19 mouse cellular contexts compared by ENCODE assay signal in the genomic region with DNA sequence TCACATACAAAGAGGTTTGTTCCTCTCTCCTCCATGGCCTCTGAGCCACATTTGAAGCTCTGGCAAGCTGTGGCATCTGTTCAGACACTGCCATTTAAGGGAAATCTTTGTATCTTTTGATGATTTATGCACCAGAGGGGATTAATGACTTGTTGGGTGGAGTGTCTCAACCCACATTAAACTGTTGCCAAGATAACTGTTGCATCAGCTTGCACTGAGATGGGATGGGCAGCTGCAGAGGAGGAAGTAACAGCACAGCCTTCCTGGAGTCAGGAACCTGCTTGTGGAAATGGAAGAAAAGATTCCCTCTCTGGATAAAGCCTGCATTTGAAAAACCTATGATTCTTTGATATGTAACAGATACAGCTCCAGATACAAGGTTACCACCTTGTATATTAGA.
DNase-seq lines count a peak whose midpoint lies in the region; ATAC-seq lines count a peak whose summit lies in the region.
"Had no signal": no experiment of that assay in that cellular context is flagged by ENCODE, and none has a peak within 500 bp of the region (broad histone marks: within the 10 kb centered on the region; RNA-seq: fewer than 3 reads in every experiment).

No protein-coding gene starts in this region.

- ATAC-seq in granulocyte monocyte progenitor cell, adult 5-6 weeks (replicated peaks; ENCODE audit: poor library complexity, severe bottlenecking): peak; percentile 98
- no peak for ATAC-seq in neural tube, embryonic 15.5 days (ENCODE audit: low FRiP score)
- ATAC-seq: CD4-positive, CD25-positive, alpha-beta regulatory T cell, adult 4 months; forebrain, embryonic 15.5 days; inflammation-experienced regulatory T-cells, adult 6 months; midbrain, embryonic 15.5 days had no signal

- DNase-seq in heart, adult 11 months: peak; percentile 79
- no peak for DNase-seq in heart, adult 8-10 months (ENCODE audit: low spot score)
- DNase-seq in 3134 (ENCODE audit: extremely low read depth, insufficient read length, low spot score): peak; percentile 9
- DNase-seq in Muller cell, postnatal 12 days (ENCODE audit: inconsistent ontology term): peak; percentile 61
- no peak for DNase-seq in kidney, adult 8-10 months
- no peak for DNase-seq in spleen, adult 12 weeks (ENCODE audit: low spot score)
- DNase-seq: cerebellum, postnatal 36 days; heart, adult 2 months; lung, adult 18-20 months; thymus, postnatal 36 days had no signal

- H3K36me3 ChIP-seq in neural tube, embryonic 15.5 days: no peaks in the 10 kb centered on the region
- H3K36me3 ChIP-seq: embryonic facial prominence, embryonic 10.5 days; forebrain, embryonic 15.5 days; G1E; midbrain, embryonic 15.5 days had no signal

- H3K27ac ChIP-seq in neural tube, embryonic 15.5 days (replicated peaks): no peak overlapping the region
- H3K27ac ChIP-seq: embryonic facial prominence, embryonic 10.5 days; forebrain, embryonic 15.5 days; heart, adult 2 months; midbrain, embryonic 15.5 days had no signal

- H3K4me2 ChIP-seq in neural tube, embryonic 15.5 days: no peak overlapping the region
- H3K4me2 ChIP-seq: forebrain, embryonic 15.5 days; midbrain, embryonic 15.5 days had no signal

- H3K9me3 ChIP-seq in neural tube, embryonic 15.5 days (replicated peaks): no peaks in the 10 kb centered on the region
- H3K9me3 ChIP-seq: embryonic facial prominence, embryonic 10.5 days; forebrain, embryonic 15.5 days; G1E; midbrain, embryonic 15.5 days had no signal

- no peaks in the 10 kb centered on the region for H3K27me3 ChIP-seq in neural tube, embryonic 15.5 days (replicated peaks)
- H3K27me3 ChIP-seq: forebrain, embryonic 15.5 days; midbrain, embryonic 15.5 days had no signal

- 0 out of 2 replicates have a peak, but pooled peaks cover 3% of the 10 kb centered on the region for H3K4me1 ChIP-seq in neural tube, embryonic 15.5 days
- H3K4me1 ChIP-seq: embryonic facial prominence, embryonic 10.5 days; forebrain, embryonic 15.5 days; midbrain, embryonic 15.5 days had no signal

- H3K4me3 ChIP-seq in neural tube, embryonic 15.5 days (replicated peaks): no peak overlapping the region
- H3K4me3 ChIP-seq: embryonic facial prominence, embryonic 10.5 days; erythroblast, embryonic 14.5 days; forebrain, embryonic 15.5 days; heart, adult 2 months; midbrain, embryonic 15.5 days had no signal

- no peak overlapping the region for H3K9ac ChIP-seq in neural tube, embryonic 15.5 days (replicated peaks)
- H3K9ac ChIP-seq: forebrain, embryonic 15.5 days; midbrain, embryonic 15.5 days had no signal

Comparison
In these comparisons a context has a peak if more than half of its experiments do, and no peak if none do; other contexts are left out.
1. DNase-seq: peak in heart, adult 11 months (single experiment), 3134 (single experiment) and Muller cell, postnatal 12 days (single experiment); none in heart, adult 8-10 months (single experiment), kidney, adult 8-10 months (0 of 2) and spleen, adult 12 weeks (single experiment).